Mouse (Mus musculus) kidney, postnatal 0 days (tissue): ENCODE measurements around the gene Slc37a2. TPM values are rescaled to one million over a fixed set of nuclear protein-coding genes. Genes with fewer than 3 reads are reported as not detected.

Experiments used
- ATAC-seq: fragments of 200-750 bp; cut with Nextera tagmentation; replicated peaks from 2 replicates; pipeline ENCODE4 v1.8.0; 2017; ENCODE audit warnings: low read depth, moderate number of reproducible peaks, moderate TSS enrichment, moderate library complexity; ENCODE audit not compliant: low FRiP score
- DNase-seq: peaks from one replicate; pipeline ENCODE4 v3.0.0-alpha.2; 2016; ENCODE audit warnings: low spot score
- H3K27ac ChIP-seq: fragments of 300-500 bp; sonication (generic); 2 replicates; pipeline ENCODE4 v1.5.1; 2014; ENCODE audit warnings: mild to moderate bottlenecking
- H3K27me3 ChIP-seq: fragments of 300-500 bp; sonication (generic); 2 replicates; pipeline ENCODE4 v1.6.1; 2014; ENCODE audit warnings: low read length, mixed read lengths; ENCODE audit not compliant: insufficient read depth
- H3K36me3 ChIP-seq: fragments of 300-500 bp; sonication (generic); 2 replicates; pipeline ENCODE4 v1.6.1; 2014; ENCODE audit warnings: low read length, mixed read lengths; ENCODE audit not compliant: insufficient read depth
- H3K4me1 ChIP-seq: fragments of 300-500 bp; sonication (generic); replicated peaks from 2 replicates; pipeline ENCODE4 v1.6.1; 2014; ENCODE audit warnings: antibody characterized with exemption, low read length, mixed read lengths; ENCODE audit not compliant: insufficient read depth
- H3K4me2 ChIP-seq: fragments of 300-500 bp; sonication (generic); 2 replicates; pipeline ENCODE4 v1.6.1; 2014; ENCODE audit warnings: mild to moderate bottlenecking, low read length, moderate library complexity, mixed read lengths
- H3K4me3 ChIP-seq: fragments of 300-500 bp; sonication (generic); replicated peaks from 2 replicates; pipeline ENCODE4 v1.5.1; 2014; ENCODE audit warnings: low read depth, low read length
- H3K9ac ChIP-seq: fragments of 300-500 bp; sonication (generic); 2 replicates; pipeline ENCODE4 v1.6.1; 2014; ENCODE audit warnings: low read depth, low read length
- H3K9me3 ChIP-seq: fragments of 300-500 bp; sonication (generic); replicated peaks from 2 replicates; pipeline ENCODE4 v1.6.1; 2016; ENCODE audit warnings: low read length, inconsistent platforms, mixed read lengths
- CTCF ChIP-seq: IDR thresholded peaks from 2 replicates; pipeline ENCODE4 v1.5.1; 2016; ENCODE audit warnings: antibody characterized with exemption, low read depth, mild to moderate bottlenecking, moderate library complexity
- WGBS: fragments of 180-500 bp; shearing (Covaris S2); extraction: QIAGEN DNeasy Blood & Tissue Kit; methylation state at CpG from one replicate; pipeline ENCODE4 v1.1.7; 2014; 5-methylcytosine and 5-hydroxymethylcytosine counted together
- polyA plus RNA-seq: library from polyadenylated mRNA; unstranded; fragments of >200 nt; fragmentation: Nextera tagmentation; extraction: Ambion mirVana; gene quantifications from 2 replicates; pipeline ENCODE4 v1.2.1, GENCODE M21; 2015

Gene Slc37a2
- polyA plus RNA-seq, 1 experiment from 2014 or later, result 1.5 TPM

DNA sequence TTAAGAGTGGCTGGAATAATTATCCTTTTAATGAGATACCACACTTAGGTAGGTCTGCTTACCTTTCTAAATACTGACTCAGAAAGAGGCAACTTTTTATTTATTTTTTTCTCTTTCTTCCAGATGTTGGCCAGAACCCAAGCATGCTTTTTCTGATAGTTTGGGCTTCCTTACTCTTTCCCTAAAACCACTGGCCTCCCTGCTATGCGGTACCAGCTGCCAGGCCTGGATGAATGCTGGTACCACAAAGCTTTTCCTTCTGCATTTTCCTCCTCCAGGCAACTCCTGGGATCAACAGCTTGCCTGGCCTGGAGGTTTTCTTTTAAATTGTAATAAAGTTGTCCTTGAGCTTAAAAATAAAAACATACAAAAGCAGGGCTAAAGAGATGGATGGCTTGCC is 30.0 kb downstream of the Slc37a2 start:
- Histone ChIP-seq H3K9me3 (no peaks in the 10 kb centered on the region), H3K36me3 (no peaks in the 10 kb centered on the region), H3K27ac (no peak overlapping the region), H3K4me3 (no peak overlapping the region), H3K4me1 (no peaks in the 10 kb centered on the region), H3K27me3 (no peaks in the 10 kb centered on the region), H3K4me2 (no peak overlapping the region), H3K9ac (no peak overlapping the region)
- TF ChIP-seq CTCF, result no peak
- whole genome bisulfite sequencing, result 80% methylated on average over 1 of the region's 1 CpGs
- no peak for ATAC-seq
- DNase-seq, result no peak

DNA sequence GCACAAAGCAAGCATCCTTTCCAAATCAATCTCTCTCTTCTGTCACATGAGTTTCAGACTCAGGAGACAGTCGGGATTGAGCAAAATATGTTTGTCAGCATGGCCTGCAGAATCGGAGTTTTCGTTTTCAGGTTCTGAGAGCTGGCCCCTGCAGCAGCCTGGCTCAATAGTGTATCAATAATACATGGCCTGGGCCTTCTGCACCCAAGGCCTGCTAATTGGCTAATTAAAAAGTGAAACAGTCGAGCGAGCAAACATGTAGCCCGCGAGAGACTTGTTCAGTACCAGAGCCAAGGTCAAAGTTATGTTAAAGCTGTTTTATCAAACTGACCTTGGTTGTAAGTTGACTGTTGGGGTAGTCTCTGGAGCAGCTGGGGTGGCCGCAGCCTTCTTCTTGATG is 34.8 kb downstream of the Slc37a2 start:
- ATAC-seq (no peak), DNase-seq (no peak)
- Histone ChIP-seq H3K27ac (no peak overlapping the region), H3K4me3 (no peak overlapping the region), H3K4me2 (no peak overlapping the region), H3K36me3 (0 out of 2 replicates have a peak, but pooled peaks cover 4% of the 10 kb centered on the region), H3K4me1 (no peaks in the 10 kb centered on the region), H3K9ac (no peak overlapping the region), H3K27me3 (no peaks in the 10 kb centered on the region), H3K9me3 (no peaks in the 10 kb centered on the region)
- 72% methylated on average over 8 of the region's 8 CpGs for WGBS
- TF ChIP-seq CTCF, result no peak

DNA sequence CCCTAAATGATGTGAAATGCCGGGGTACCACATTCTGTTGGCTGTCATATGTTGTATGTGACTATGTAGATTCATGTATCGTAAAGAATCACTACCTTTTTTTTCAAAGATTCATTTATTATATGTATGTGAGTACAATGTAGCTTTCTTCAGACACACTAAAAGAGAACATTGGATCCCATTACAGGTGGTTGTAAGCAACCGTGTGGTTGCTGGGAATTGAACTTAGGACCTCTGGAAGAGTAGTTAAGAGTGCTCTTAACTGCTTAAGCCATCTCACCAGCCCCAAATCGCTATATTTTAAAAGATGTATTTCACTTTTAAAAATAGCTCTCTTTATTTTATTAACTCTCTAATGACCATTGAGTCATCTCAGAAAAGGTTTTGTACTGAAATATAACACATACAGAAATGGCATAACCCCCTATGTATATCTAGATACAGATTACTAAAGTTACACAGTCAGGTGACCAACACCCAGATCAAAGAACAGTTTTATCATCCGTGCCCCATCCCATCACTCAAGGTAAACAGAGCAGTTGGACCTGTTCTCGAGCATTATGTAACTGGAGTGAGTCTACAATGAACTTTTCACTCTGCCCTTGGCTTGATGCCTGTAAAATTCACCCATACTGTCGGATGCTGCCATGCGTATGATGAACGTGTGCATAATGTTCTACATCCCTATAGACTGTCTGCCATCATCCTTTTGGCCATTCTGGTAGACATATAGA is 41.0 kb downstream of the Slc37a2 start:
- H3K9me3 ChIP-seq, result no peaks in the 10 kb centered on the region
- no peak overlapping the region for H3K4me2 ChIP-seq
- no peaks in the 10 kb centered on the region for H3K27me3 ChIP-seq
- H3K27ac ChIP-seq, result no peak overlapping the region
- no peak overlapping the region for H3K9ac ChIP-seq
- no peak for TF ChIP-seq CTCF
- H3K36me3 ChIP-seq, result 0 out of 2 replicates have a peak, but pooled peaks cover 4% of the 10 kb centered on the region
- 78% methylated on average over 9 of the region's 9 CpGs for WGBS
- H3K4me3 ChIP-seq, result no peak overlapping the region
- ATAC-seq (no peak), DNase-seq (no peak)
- H3K4me1 ChIP-seq, result no peaks in the 10 kb centered on the region

DNA sequence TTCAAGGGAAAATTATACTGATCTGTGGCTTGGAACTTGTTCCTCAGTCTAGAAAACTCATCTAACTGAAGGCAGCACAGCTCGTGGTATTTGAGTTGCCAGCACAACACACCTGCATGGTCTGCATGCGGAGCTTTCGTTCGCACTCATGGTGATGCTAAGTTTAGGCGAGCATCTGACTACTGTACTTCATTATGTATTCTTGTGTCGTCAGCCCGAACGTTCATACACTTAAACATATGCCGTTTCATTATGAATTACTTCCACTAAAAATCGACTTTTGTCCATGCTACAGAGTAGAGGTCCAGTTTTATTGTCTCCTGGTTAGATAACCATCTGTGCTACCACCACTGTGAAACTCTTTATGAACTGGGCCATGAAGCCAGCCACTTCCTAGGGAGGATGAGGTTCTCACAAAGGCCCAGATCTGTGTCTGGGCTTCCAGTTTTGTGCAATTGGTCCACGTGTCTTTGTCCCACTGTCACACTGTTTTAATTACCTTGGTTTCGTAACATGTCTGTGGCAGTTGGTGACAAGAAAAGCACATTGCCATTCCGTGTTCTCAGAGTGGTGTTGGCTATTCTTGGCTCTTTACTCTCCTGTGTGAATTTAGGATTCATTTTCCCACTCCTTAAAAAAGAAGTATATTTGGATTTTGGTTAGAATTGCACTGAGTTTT is 42.3 kb downstream of the Slc37a2 start:
- DNase-seq (no peak), ATAC-seq (no peak)
- H3K4me2 ChIP-seq, result no peak overlapping the region

DNA sequence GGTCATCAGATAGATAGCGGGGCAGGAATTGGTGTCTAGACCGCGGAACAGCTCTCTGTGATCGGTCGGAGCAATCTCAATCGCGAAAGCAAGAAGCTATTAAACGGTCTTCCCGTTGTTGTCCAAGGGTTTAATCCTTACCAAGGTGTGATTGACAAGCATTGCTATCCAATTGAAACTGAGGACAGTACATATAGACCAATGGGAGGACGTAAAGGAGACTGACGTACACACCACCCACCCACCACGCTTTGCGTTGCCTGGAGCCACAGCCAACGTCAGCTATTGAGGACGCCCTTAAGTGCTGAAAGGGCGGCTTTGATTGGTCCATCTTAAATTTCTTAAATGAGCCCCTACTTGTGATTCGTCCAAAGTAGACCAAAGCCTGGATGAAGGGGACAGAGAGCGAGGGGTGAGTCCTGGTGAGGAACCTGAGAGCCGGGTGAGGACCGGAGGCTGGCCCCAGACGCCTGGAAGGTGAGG is 47.6 kb downstream of the Slc37a2 start, which contains the start of gene Tmem218:
Gene Tmem218, plus strand, starts transcription at position 295 of the 483 bp plus-strand sequence.
- Histone ChIP-seq H3K4me2 (peak within 1 kb of the TSS; percentile 78), H3K36me3 (no peaks in the 10 kb centered on the region), H3K4me3 (peak within 1 kb of the TSS; percentile 68), H3K9ac (peak within 1 kb of the TSS; percentile 64), H3K9me3 (no peaks in the 10 kb centered on the region), H3K27ac (peak within 1 kb of the TSS; percentile 84), H3K27me3 (no peaks in the 10 kb centered on the region), H3K4me1 (no peaks in the 10 kb centered on the region)
- peak; percentile 100 for ATAC-seq
- under 1% methylated on average over 21 of the region's 21 CpGs for WGBS
- no peak for TF ChIP-seq CTCF
- DNase-seq, result peak; percentile 100

More for the DNA sequence above, 42.3 kb downstream of the Slc37a2 start:
- Histone ChIP-seq H3K27ac (no peak overlapping the region), H3K9ac (no peak overlapping the region), H3K4me3 (no peak overlapping the region), H3K9me3 (no peaks in the 10 kb centered on the region), H3K4me1 (no peaks in the 10 kb centered on the region), H3K36me3 (0 out of 2 replicates have a peak, but pooled peaks cover 4% of the 10 kb centered on the region), H3K27me3 (no peaks in the 10 kb centered on the region)
- no peak for TF ChIP-seq CTCF
- WGBS, result 85% methylated on average over 13 of the region's 13 CpGs

DNA sequence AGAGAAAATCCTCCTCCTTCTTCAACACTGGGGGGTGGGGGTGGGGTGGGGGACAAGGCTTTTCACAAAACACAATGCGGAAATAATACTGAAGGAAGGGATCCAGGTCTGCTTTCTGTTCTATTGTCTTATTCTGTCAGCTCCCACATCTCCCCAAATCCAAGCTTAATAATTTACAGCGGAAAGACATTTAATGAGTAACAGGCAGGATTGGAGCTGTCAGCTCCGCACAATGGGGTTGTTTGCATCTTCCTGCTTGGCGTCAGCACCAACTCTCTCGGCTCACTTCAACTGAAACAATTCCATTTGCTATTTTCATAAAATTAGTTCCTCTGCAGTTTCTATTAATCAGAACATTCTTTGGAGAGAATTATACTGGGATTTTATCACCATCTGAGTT is 51.7 kb downstream of the Slc37a2 start:
- no peak overlapping the region for H3K4me3 ChIP-seq
- H3K27ac ChIP-seq, result no peak overlapping the region
- no peaks in the 10 kb centered on the region for H3K27me3 ChIP-seq

More for the DNA sequence above, 51.7 kb downstream of the Slc37a2 start:
- Histone ChIP-seq H3K4me1 (no peaks in the 10 kb centered on the region), H3K4me2 (no peak overlapping the region), H3K9ac (no peak overlapping the region), H3K36me3 (no peaks in the 10 kb centered on the region), H3K9me3 (no peaks in the 10 kb centered on the region)
- no peak for TF ChIP-seq CTCF
- ATAC-seq (no peak), DNase-seq (peak; percentile 30)
- 39% methylated on average over 5 of the region's 5 CpGs for WGBS
